Mouse (Mus musculus) small intestine, adult 10 weeks (tissue): ENCODE results near the gene Trpm3. TPM values are rescaled to one million over a fixed set of nuclear protein-coding genes. Genes with fewer than 3 reads are reported as not detected.

Experiments
- polyA plus RNA-seq: library from polyadenylated mRNA; stranded (reverse); fragments of 350-450 nt; fragmentation: Illumina TruSeq; extraction: RNeasy Lipid Tissue Mini Kit (QIAGEN cat#74804); gene quantifications from one replicate; pipeline ENCODE4 v1.2.3, GENCODE M21; 2014; ENCODE audit warnings: low replicate concordance

Gene Trpm3
- 0.26 TPM for polyA plus RNA-seq

GRCm38 (mm10) chr19:22138590-22139421 is at the start of gene Trpm3:
Gene Trpm3 (plus strand): TSS chr19:22139046.

